Mouse (Mus musculus) MEL (cell line): Measurements from ENCODE around the gene Gga1.

Experiments
- CTCF ChIP-seq, 3 experiments: IDR thresholded peaks in 2 of 3; conservative IDR thresholded peaks in 1 of 3; 2 replicates each; pipeline ENCODE4 v1.5.1; 2011 to 2012; ENCODE audit warnings: low read length in 3 of 3, low read depth in 2 of 3, mild to moderate bottlenecking in 2 of 3, improper control_type of control experiment in 1 of 3, inconsistent platforms in 1 of 3, mixed read lengths in 1 of 3, moderate library complexity in 1 of 3; ENCODE audit not compliant: control insufficient read depth in 1 of 3, insufficient read depth in 1 of 3, poor library complexity in 1 of 3, severe bottlenecking in 1 of 3
- E2F4 ChIP-seq: IDR thresholded peaks from 2 replicates; pipeline ENCODE4 v1.6.1; 2011; ENCODE audit warnings: low read depth, low read length, improper control_type of control experiment, borderline replicate concordance
- EP300 ChIP-seq, 2 experiments: IDR thresholded peaks; 2 replicates each; pipeline ENCODE4 v1.6.1; 2011; ENCODE audit warnings: improper control_type of control experiment in 2 of 2, low read length in 2 of 2, low read depth in 1 of 2, mild to moderate bottlenecking in 1 of 2
- GATA1 ChIP-seq: IDR thresholded peaks from 2 replicates; pipeline ENCODE4 v1.6.1; 2011; ENCODE audit warnings: low read depth, low read length, improper control_type of control experiment
- JUND ChIP-seq: IDR thresholded peaks from 2 replicates; pipeline ENCODE4 v1.6.1; 2011; ENCODE audit warnings: low read depth, mild to moderate bottlenecking, improper control_type of control experiment, low read length
- MAX ChIP-seq: IDR thresholded peaks from 2 replicates; pipeline ENCODE4 v1.6.1; 2011; ENCODE audit warnings: low read length, improper control_type of control experiment
- MAZ ChIP-seq: IDR thresholded peaks from 2 replicates; pipeline ENCODE4 v1.6.1; 2012; ENCODE audit warnings: low read depth, mild to moderate bottlenecking, inconsistent platforms, low read length, improper control_type of control experiment
- NELFE ChIP-seq: IDR thresholded peaks from 2 replicates; pipeline ENCODE4 v1.6.1; 2011; ENCODE audit warnings: low read depth, low read length, improper control_type of control experiment
- POLR2A ChIP-seq, 2 experiments: IDR thresholded peaks; 2 replicates each; pipeline ENCODE4 v1.6.1; 2011 to 2012; ENCODE audit warnings: low read length in 2 of 2, mild to moderate bottlenecking in 2 of 2, control low read depth in 1 of 2, improper control_type of control experiment in 1 of 2, low read depth in 1 of 2, moderate library complexity in 1 of 2; ENCODE audit not compliant: control insufficient read depth in 1 of 2, insufficient read depth in 1 of 2, poor library complexity in 1 of 2
- USF1 ChIP-seq: IDR thresholded peaks from 2 replicates; pipeline ENCODE4 v1.6.1; 2014; ENCODE audit warnings: low read depth, mild to moderate bottlenecking, inconsistent platforms, low read length, improper control_type of control experiment, moderate library complexity
- ZNF384 ChIP-seq: IDR thresholded peaks from 2 replicates; pipeline ENCODE4 v1.6.1; 2012; ENCODE audit warnings: low read depth, mild to moderate bottlenecking, inconsistent platforms, low read length, improper control_type of control experiment

GRCm38 (mm10) chr15:78833582-78833981 is 43.4 kb upstream of the Gga1 start:
- TF ChIP-seq POLR2A (IDR thresholded peaks at IDR 0.05; ENCODE audit: control insufficient read depth in 1 of 2, insufficient read depth in 1 of 2, low read depth in 1 of 2, low read length in 2 of 2, poor library complexity in 1 of 2) (no peak), MAX (no peak), CTCF (IDR thresholded peaks at IDR 0.05 in 2 of 3, conservative IDR thresholded peaks at IDR 0.05 in 1 of 3; ENCODE audit: control insufficient read depth in 1 of 3, insufficient read depth in 1 of 3, low read depth in 2 of 3, low read length in 3 of 3, poor library complexity in 1 of 3, severe bottlenecking in 1 of 3) (no peak), GATA1 (no peak), MAZ (no peak), EP300 (IDR thresholded peaks at IDR 0.05; ENCODE audit: low read depth in 1 of 2, low read length in 2 of 2) (no peak), E2F4 (no peak), USF1 (no peak), ZNF384 (no peak), NELFE (no peak), JUND (no peak)
